Comparison of ENCODE assay signal across 20 mouse cellular contexts in genomic region chr10:119521686-119522085, GRCm38 (mm10).
"Had no signal": no experiment of that assay in that cellular context is flagged by ENCODE, and none has a peak within 500 bp of the region (broad histone marks: within the 10 kb centered on the region; RNA-seq: fewer than 3 reads in every experiment).

No protein-coding gene starts in this region.

- DNase-seq: cerebellum, adult 2 months; cerebellum, adult 8-10 months; cerebellum, adult 9-10 months; cerebellum, adult 9-11 months; cerebellum, postnatal 10 days; cerebellum, postnatal 14 days; cerebellum, postnatal 25 days; cerebellum, postnatal 36 days; embryo, embryonic 11 days; forebrain, postnatal 0 days; gastrocnemius, adult 2 months; gastrocnemius, postnatal 10 days; gastrocnemius, postnatal 14 days; gastrocnemius, postnatal 25 days; gastrocnemius, postnatal 36 days; heart, adult 2 months had no signal

- ATAC-seq: forebrain, embryonic 13.5 days; forebrain, embryonic 14.5 days; forebrain, embryonic 15.5 days; forebrain, embryonic 16.5 days; forebrain, postnatal 0 days had no signal
